Mouse (Mus musculus): Measurements from ENCODE around the gene Sirt1.
A peak's percentile ranks its signal among the peaks of the same experiment; 100 is the strongest.

Sirt1 gene

DNA sequence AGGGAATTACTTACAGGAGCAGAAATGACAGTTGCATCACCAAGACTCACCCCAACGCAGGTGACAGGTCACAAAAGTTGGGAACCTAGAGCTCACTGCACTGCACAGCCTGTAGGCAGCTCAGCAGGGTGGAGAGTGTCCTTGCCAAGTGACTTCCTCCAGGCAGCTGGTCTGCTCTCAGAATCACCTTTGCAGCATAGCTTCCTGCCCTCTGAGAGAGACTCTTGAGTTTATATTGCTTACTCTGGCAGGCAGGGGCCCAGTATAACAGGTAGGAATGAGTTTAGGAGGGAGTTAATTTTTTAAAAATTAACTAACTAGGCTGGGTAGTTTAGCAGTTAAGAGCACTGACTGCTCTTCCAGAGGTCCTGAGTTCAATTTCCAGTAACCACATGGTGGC lies 67.8 kb downstream of the Sirt1 start:
- DNase-seq: peak in 1 of 2 experiments; percentile 26

DNA sequence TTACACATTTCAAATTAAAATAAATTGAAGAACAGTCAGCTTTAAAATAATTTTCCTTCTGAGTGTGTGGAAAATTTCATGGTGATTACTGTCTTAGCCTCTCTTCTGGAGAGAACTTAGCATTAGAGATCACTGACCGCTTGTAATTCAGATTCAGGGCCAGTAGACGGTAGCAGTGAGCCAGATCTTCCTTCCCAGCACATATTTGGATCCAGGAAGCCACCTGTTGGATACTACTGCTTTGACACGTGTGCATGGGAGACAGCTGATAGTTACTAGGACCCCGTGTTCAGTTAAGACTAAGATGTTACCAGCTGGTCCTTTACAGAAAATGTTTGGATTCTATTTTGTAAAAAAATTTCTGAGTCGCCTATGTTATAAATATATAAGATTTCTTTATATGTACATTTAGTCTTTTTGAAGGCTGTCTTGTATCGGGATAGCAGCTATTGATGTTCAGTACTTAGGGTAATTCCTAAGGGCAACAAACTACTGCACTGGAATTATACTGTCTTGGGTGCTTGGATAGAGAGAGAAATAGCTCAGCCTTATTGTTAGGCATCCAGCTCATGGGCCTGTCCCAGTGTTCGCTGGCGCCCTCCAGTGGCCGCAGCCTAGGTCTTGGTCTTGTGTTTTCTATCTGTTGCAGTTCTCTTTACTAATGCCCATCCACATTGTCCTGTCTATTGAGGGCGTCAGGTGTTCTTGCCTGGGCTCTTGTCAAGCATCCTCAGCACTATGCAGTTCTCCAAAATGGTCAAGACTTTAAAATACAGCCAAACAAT lies 72.7 kb downstream of the Sirt1 start:
- DNase-seq: peak; percentile 81 to 90

DNA sequence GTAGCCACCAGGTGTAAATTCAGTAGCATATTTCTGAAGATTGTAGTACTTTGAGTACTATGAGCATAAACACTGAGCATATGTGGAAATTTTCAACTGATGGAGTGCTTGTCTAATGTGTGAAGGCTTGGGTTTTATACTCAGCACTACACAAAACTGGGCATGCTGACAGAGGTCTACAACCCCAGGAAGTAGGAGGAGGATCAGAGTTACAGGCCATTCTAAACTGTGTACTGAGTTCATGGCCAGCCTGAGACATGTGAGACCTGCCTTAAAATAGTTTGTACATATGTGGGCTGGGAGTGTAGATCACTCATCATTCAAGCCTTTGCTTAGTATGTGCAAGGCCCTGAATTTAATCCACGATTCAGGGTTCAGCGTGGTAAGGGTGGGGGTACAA lies 79.1 kb downstream of the Sirt1 start:
- DNase-seq: no peak

DNA sequence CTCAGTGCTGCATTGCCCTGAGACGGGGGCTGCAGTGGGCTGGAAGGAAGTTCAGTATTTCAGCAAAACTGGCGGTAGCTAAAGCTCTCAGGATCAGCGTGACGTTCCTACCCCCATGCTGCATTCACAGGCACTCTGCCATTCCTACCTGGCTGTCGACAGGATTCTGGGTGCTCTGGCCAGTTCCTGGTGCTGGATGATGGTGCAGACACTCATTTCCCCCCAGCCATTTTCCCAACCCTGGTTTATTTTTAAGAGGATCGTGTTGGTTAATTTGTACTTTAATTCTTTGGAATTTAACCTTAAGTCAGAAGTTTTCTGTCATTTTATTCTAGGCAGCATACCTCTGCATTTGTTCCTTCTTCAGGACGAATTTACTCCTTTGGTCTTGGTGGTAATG lies 98.7 kb downstream of the Sirt1 start:
- DNase-seq: no peak

DNA sequence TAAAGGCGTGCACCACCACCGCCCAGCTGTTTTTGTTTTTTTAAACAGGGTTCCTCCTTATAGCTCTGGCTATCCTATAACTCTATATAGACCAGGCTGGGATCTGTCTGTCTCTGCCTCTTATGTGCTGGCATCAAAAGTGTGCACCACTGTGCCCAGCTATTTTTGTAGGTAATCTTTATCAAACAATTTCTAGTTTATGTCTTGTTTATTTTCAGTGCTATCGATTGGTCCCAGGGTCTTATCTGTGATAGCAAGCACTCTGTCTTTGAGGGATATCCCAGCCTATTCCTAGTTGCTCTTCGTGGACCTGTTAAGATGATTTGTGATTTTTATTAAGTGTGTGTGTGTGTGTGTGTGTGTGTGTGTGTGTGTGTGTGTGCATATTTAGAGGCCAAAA lies 99.1 kb downstream of the Sirt1 start:
- DNase-seq: no peak

DNA sequence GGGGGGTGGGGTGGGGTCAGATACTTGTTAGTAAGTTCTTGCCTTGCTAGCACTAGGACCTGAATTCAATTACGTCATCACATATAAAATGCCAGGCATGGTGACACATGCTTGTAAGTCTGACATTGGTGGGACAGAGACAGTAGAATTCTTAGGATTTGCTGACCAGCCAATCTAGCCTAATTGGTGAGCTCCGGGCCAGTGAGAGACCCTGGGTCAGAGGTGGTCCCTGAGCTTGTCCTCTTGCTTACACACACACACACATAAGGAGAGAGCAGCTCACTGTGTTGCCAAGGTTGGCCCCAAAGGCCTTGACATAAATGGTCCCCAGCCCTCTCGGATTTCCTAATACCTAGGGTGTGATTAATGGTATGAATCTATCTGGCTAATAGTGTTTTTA lies 101.7 kb downstream of the Sirt1 start:
- DNase-seq: no peak

DNA sequence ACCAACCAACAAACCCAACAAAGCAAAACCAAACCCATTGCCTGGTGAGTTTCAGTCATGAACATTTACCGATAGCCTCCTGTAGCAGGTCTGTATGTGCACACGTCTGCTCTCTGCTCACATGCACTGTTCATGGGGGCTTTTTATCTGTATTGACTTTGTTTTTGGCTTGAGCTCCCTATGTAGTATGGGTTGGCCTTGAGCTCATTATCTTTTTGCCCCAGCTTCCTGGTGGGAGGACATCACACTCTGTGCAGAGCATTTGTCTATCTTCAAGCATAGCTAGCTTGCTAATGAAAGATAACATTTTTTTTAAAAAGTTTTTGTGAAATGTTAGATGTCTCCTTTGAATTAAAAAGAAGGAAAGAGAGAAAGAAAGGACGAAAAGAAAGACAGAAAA lies 104.5 kb downstream of the Sirt1 start:
- DNase-seq: no peak

DNA sequence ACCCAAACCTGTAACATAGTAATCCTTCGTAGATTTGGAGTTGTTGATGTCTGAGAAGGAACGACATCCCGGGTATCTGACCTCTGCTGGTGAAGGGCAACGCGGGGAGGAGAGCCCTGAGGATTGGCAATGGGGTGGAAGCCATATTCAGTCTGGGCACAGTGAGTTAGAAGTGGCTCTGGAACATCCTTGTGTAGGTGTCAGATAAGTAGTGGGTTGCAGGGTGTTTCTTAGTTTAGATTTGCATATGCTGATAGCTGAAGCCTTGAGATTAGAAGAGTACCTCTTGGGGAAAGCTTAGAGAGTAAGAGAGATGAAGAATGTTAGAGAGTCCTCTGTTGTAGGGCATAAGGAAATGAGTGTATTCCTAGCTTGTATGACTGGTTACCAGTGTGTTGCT lies 108.6 kb downstream of the Sirt1 start:
- no peak for DNase-seq

DNA sequence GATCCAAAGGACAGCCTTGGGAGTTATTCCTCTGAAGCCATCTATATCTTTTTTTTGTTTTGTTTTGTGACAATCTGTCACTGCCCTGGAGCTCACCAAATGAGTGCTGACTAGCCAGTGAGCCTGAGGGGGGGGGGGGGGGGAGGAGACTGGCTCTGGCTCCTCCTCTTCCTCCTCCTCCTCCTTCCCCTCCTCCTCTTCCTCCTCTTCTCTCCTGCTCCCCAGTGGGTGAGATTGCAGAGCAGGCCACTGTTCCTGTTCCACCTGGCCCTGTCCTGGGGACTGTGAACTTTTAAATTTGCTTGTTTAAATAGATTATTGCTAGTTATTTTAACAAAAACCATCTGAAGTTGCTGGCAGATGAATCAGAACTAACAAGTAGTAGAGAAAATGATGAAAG lies 109.1 kb downstream of the Sirt1 start:
- no peak for DNase-seq

All from cerebellum, postnatal 25 days (tissue).